Mouse (Mus musculus): ENCODE measurements around the gene Mettl16. TPM values are rescaled to one million over a fixed set of nuclear protein-coding genes. Genes with fewer than 3 reads are reported as not detected.

The Mettl16 gene
- total and polyA plus RNA-seq, 2 experiments from 2014 or later, result 3.6 to 12.7 TPM

GRCm38 (mm10) chr11:74811538-74811937, 40.9 kb downstream of the Mettl16 start:
- no peak for TF ChIP-seq CTCF (IDR thresholded peaks at IDR 0.05; ENCODE audit: low read depth)
- no peak overlapping the region for H3K4me3 ChIP-seq (ENCODE audit: low read depth, low read length)
- H3K4me2 ChIP-seq (ENCODE audit: low read depth, low read length), result no peak overlapping the region
- ATAC-seq (ENCODE audit: insufficient read depth, low read depth) (no peak), DNase-seq (ENCODE audit: low spot score) (no peak)
- no peaks in the 10 kb centered on the region for H3K27me3 ChIP-seq (ENCODE audit: control insufficient read depth, insufficient read depth, low read length)
- no peaks in the 10 kb centered on the region for H3K4me1 ChIP-seq (ENCODE audit: control insufficient read depth, insufficient read depth)
- H3K9ac ChIP-seq (replicated peaks; ENCODE audit: low read depth, low read length), result no peak overlapping the region
- 59% methylated on average over 5 of the region's 5 CpGs for WGBS
- H3K9me3 ChIP-seq (replicated peaks; ENCODE audit: control insufficient read depth, low read length), result no peaks in the 10 kb centered on the region
- peaks cover 20% of the 10 kb centered on the region for H3K36me3 ChIP-seq (replicated peaks; ENCODE audit: control insufficient read depth, insufficient read depth, low read length)
- no peak overlapping the region; the same call in 1 of the 2 replicates for H3K27ac ChIP-seq (ENCODE audit: low read depth)

- Histone ChIP-seq H3K4me2 (ENCODE audit: low read depth, low read length) (no peak overlapping the region), H3K9me3 (replicated peaks; ENCODE audit: control insufficient read depth, low read length) (no peaks in the 10 kb centered on the region), H3K9ac (replicated peaks; ENCODE audit: low read depth, low read length) (no peak overlapping the region), H3K27ac (ENCODE audit: low read depth) (no peak overlapping the region), H3K4me1 (ENCODE audit: control insufficient read depth, insufficient read depth) (no peaks in the 10 kb centered on the region), H3K4me3 (ENCODE audit: low read depth, low read length) (no peak overlapping the region), H3K27me3 (ENCODE audit: control insufficient read depth, insufficient read depth, low read length) (no peaks in the 10 kb centered on the region), H3K36me3 (replicated peaks; ENCODE audit: control insufficient read depth, insufficient read depth, low read length) (peaks cover 31% of the 10 kb centered on the region)
- peak; percentile 34 for TF ChIP-seq CTCF (IDR thresholded peaks at IDR 0.05; ENCODE audit: low read depth)
- TF ChIP-seq EP300 (IDR thresholded peaks at IDR 0.05; ENCODE audit: low read depth), result no peak
- ATAC-seq (ENCODE audit: insufficient read depth, low read depth), result no peak
- no peak for DNase-seq (ENCODE audit: low spot score)
Observed at GRCm38 (mm10) chr11:74815795-74816194, 45.2 kb downstream of the Mettl16 start.

GRCm38 (mm10) chr11:74820921-74821320, 50.3 kb downstream of the Mettl16 start:
- no peak for DNase-seq (ENCODE audit: low spot score)
- H3K4me3 ChIP-seq (ENCODE audit: low read depth, low read length), result no peak overlapping the region
- 47% methylated on average over 1 of the region's 1 CpGs for WGBS
- H3K9me3 ChIP-seq (replicated peaks; ENCODE audit: control insufficient read depth, low read length), result no peaks in the 10 kb centered on the region
- TF ChIP-seq CTCF (IDR thresholded peaks at IDR 0.05; ENCODE audit: low read depth) (no peak), EP300 (IDR thresholded peaks at IDR 0.05; ENCODE audit: low read depth) (no peak)
- no peaks in the 10 kb centered on the region for H3K27me3 ChIP-seq (ENCODE audit: control insufficient read depth, insufficient read depth, low read length)
- H3K36me3 ChIP-seq (replicated peaks; ENCODE audit: control insufficient read depth, insufficient read depth, low read length), result peaks cover 32% of the 10 kb centered on the region
- no peak overlapping the region for H3K4me2 ChIP-seq (ENCODE audit: low read depth, low read length)
- ATAC-seq (ENCODE audit: insufficient read depth, low read depth), result no peak
- H3K4me1 ChIP-seq (ENCODE audit: control insufficient read depth, insufficient read depth), result no peaks in the 10 kb centered on the region
- no peak overlapping the region for H3K27ac ChIP-seq (ENCODE audit: low read depth)
- no peak overlapping the region for H3K9ac ChIP-seq (replicated peaks; ENCODE audit: low read depth, low read length)

- TF ChIP-seq EP300 (IDR thresholded peaks at IDR 0.05; ENCODE audit: low read depth) (no peak), CTCF (IDR thresholded peaks at IDR 0.05; ENCODE audit: low read depth) (peak; percentile 51)
- DNase-seq (ENCODE audit: low spot score), result no peak
- Histone ChIP-seq H3K27me3 (ENCODE audit: control insufficient read depth, insufficient read depth, low read length) (no peaks in the 10 kb centered on the region), H3K4me1 (ENCODE audit: control insufficient read depth, insufficient read depth) (no peaks in the 10 kb centered on the region), H3K9me3 (replicated peaks; ENCODE audit: control insufficient read depth, low read length) (no peaks in the 10 kb centered on the region), H3K27ac (ENCODE audit: low read depth) (no peak overlapping the region), H3K36me3 (replicated peaks; ENCODE audit: control insufficient read depth, insufficient read depth, low read length) (peaks cover 29% of the 10 kb centered on the region), H3K4me3 (ENCODE audit: low read depth, low read length) (no peak overlapping the region), H3K9ac (replicated peaks; ENCODE audit: low read depth, low read length) (no peak overlapping the region), H3K4me2 (ENCODE audit: low read depth, low read length) (no peak overlapping the region)
- 7% methylated on average over 1 of the region's 1 CpGs for WGBS
- ATAC-seq (ENCODE audit: insufficient read depth, low read depth), result 0 out of 2 replicates have a peak, but pooled peaks have one; percentile 24
Observed at GRCm38 (mm10) chr11:74821463-74821862, 50.8 kb downstream of the Mettl16 start.

GRCm38 (mm10) chr11:74822746-74823440, 52.3 kb downstream of the Mettl16 start:
- no peak for TF ChIP-seq CTCF (IDR thresholded peaks at IDR 0.05; ENCODE audit: low read depth)
- no peak for TF ChIP-seq EP300 (IDR thresholded peaks at IDR 0.05; ENCODE audit: low read depth)
- peaks cover 2% of the 10 kb centered on the region; the same call in 1 of the 2 replicates for H3K4me1 ChIP-seq (ENCODE audit: control insufficient read depth, insufficient read depth)
- WGBS, result 80% methylated on average over 7 of the region's 7 CpGs
- H3K27ac ChIP-seq (ENCODE audit: low read depth), result no peak overlapping the region
- H3K4me3 ChIP-seq (ENCODE audit: low read depth, low read length), result no peak overlapping the region
- H3K27me3 ChIP-seq (ENCODE audit: control insufficient read depth, insufficient read depth, low read length), result no peaks in the 10 kb centered on the region
- DNase-seq (ENCODE audit: low spot score) (no peak), ATAC-seq (ENCODE audit: insufficient read depth, low read depth) (0 out of 2 replicates have a peak, but pooled peaks have one; percentile 27)
- no peaks in the 10 kb centered on the region for H3K9me3 ChIP-seq (replicated peaks; ENCODE audit: control insufficient read depth, low read length)
- H3K36me3 ChIP-seq (replicated peaks; ENCODE audit: control insufficient read depth, insufficient read depth, low read length), result peaks cover 15% of the 10 kb centered on the region
- H3K9ac ChIP-seq (replicated peaks; ENCODE audit: low read depth, low read length), result no peak overlapping the region
- no peak overlapping the region for H3K4me2 ChIP-seq (ENCODE audit: low read depth, low read length)

- 0 out of 2 replicates have a peak, but pooled peaks cover 7% of the 10 kb centered on the region for H3K36me3 ChIP-seq (replicated peaks; ENCODE audit: control insufficient read depth, insufficient read depth, low read length)
- no peak for DNase-seq (ENCODE audit: low spot score)
Observed at GRCm38 (mm10) chr11:74826151-74826550, 55.5 kb downstream of the Mettl16 start.

More at GRCm38 (mm10) chr11:74826151-74826550, 55.5 kb downstream of the Mettl16 start:
- Histone ChIP-seq H3K4me1 (ENCODE audit: control insufficient read depth, insufficient read depth) (peaks cover 17% of the 10 kb centered on the region), H3K27ac (ENCODE audit: low read depth) (no peak overlapping the region), H3K9ac (replicated peaks; ENCODE audit: low read depth, low read length) (no peak overlapping the region), H3K4me2 (ENCODE audit: low read depth, low read length) (no peak overlapping the region), H3K27me3 (ENCODE audit: control insufficient read depth, insufficient read depth, low read length) (no peaks in the 10 kb centered on the region), H3K4me3 (ENCODE audit: low read depth, low read length) (no peak overlapping the region), H3K9me3 (replicated peaks; ENCODE audit: control insufficient read depth, low read length) (no peaks in the 10 kb centered on the region)
- 52% methylated on average over 7 of the region's 7 CpGs for WGBS
- no peak for ATAC-seq (ENCODE audit: insufficient read depth, low read depth)
- TF ChIP-seq CTCF (IDR thresholded peaks at IDR 0.05; ENCODE audit: low read depth) (no peak), EP300 (IDR thresholded peaks at IDR 0.05; ENCODE audit: low read depth) (no peak)
